Mouse (Mus musculus) mature B cell (primary cell): ENCODE data around the gene Qdpr.

Source experiments
- in situ Hi-C: fragments of 300-500 bp; cut with MboI; formaldehyde crosslinking; loops from 2 replicates; pipeline ENCODE4 v1.14.3; 2019

The Qdpr gene

DNA sequence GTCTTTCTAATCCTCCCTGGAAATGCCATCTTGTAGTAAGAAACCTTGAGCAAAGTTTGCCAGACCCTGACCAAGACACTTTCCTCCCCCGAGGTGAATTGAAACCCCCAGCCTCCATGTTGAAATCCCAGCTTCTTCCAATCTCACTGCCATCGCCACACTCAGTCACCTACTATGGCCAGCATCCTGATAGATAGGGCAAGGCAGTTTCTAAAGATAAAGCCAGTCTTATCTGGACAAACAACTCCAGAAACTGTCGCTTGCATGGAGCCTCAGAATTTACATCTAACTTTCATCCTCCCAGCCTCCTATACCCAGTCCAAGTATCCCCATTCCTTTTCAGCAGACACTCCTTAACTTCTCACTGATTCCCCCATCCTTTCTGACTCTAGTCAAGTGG lies 33.6 kb downstream of the Qdpr start:
- in situ Hi-C loops = no loop called here

DNA sequence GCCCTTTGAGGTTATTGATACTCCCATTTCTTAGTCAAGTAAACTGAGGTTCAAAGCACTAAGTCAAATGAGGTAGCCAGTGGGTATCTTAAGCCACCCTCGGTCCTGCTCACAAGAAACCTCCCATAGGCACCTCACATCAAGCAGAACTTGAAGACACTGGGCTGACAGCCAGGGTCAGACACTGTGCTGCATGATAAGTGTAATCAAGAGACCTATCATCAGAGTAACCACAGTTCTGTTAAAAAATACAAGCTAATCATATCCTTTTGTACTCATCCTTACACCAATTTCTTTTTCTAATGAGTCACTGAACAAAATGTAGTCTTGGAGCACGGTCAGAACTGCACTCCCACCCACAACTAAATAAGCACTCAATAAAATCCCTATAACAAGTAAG lies 43.9 kb downstream of the Qdpr start:
- in situ Hi-C loops = no loop called here

DNA sequence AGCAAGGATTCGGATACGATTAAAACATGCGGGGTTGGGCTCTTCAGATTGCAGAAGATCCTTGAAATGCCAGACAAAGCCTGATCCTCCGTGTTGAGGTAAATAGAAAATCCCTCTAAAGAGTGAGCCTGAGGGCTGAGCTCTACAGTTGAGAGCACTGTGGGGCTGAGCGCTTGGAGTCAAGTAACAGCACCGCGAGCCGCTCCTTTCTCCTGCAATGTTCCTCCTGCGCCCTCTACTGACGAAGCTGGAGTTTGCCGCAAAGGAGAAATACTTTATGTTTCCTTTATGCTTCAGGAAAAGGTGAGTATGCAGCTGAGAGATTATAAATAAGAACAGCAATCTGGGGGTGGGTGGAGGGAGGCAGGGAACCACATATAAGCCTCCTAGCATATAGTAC lies 47.4 kb downstream of the Qdpr start:
- in situ Hi-C loops = no loop called here

DNA sequence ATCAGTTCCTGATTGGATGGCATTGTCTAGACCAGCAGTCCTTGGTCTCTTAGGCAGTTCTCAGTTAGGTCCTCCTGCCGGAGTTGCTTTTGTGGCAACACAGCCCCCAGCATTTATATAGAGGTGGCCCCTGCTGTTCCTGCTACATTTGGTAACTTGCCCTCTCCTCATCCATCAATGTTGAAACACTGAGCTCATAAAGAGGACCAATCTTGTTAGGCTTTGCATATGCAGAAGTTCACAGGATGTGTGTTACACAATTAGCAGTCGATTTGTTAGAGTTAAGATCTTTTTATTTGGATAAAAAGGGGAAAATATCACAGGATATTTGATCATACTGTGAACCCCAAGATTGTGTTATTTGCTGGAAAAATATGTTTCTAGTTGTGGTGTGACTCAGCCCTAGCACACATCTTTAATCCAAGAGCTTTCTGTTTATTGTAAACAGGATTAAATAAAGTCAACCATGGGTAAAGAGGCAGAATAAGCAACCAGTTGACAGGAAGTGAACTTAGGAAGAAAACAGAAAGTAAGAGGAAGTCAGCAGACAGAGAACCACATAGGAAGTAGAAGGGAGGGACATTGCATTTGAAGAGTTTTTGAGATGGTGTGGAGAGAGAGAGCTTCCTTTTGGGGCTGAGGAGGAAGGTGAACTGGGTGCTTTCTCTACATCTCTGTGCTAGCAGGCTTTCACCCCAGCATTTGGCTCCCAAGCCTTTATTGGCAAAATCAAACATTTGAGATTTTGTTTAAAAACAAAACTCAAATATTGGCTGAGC lies 65.8 kb downstream of the Qdpr start:
- in situ Hi-C loops = no loop called here
